Mouse (Mus musculus) neural tube, embryonic 10.5 days (tissue): Measurements from ENCODE around the gene Comp.
A peak's percentile ranks its signal among the peaks of the same experiment; 100 is the strongest.

Source experiments
- DNase-seq: peaks from one replicate; pipeline ENCODE4 v3.0.0-alpha.2; 2017; ENCODE audit warnings: low spot score; ENCODE audit errors: extremely low spot score

The Comp gene

DNA sequence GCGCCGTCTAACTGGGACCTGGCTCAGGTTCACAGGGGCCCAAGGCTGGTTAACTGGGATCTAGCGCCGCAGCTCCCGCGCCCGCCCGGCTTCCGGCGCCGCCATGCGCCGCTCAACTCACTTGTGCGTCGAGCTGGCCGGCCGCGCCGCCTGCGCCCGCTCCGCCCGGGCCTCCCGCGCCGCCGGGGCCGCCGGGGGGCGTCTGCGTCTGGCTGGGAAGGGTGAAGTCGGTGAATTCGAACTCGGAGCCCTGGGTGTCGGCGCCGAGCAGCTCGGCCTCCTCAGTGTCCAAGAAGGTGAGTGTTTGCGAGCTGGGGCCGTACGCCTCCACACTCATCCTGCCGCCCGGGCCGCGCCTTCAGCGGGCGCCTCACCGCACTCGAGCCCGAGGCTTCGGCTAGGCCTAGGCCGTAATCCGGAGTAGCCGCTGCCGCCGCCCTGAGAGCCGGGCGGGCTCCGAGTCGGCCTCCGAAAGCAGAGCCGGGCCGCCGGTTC, 20.7 kb upstream of the Comp start:
- no peak for DNase-seq

DNA sequence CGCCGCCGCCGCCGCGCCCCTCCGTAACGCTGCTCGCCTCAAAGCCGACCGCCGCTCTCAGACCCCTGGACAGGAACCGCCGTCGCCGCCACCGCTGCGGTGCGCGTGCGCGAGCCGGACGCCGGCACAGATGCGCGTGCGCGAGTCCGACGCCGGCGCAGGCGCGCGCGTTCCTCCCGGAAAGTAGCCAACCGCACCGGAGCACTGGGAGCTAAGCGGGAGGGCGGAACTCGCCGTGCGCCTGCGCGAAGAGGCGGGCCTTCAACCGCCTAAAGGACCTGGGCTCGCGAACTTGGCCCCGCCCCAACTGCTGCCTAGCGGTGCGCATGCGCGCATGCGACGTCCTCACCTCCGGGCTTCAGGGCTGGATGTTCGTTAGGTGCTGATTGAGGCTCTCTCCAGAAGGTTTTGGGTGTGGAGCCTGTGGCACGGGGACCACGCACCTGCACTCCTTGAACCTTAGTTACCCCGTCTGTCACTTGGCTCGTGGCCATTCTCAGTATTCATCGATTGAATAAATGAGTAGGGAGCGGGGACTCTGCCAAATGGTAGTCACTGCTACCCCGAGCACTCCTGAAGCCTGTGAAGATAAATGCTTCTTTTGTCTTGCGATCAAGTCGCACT, 20.1 kb upstream of the Comp start, which contains the start of gene Upf1:
TSS of gene Upf1 (minus strand) at position 85 of the 624 bp plus-strand sequence.
- peak; percentile 98 for DNase-seq

DNA sequence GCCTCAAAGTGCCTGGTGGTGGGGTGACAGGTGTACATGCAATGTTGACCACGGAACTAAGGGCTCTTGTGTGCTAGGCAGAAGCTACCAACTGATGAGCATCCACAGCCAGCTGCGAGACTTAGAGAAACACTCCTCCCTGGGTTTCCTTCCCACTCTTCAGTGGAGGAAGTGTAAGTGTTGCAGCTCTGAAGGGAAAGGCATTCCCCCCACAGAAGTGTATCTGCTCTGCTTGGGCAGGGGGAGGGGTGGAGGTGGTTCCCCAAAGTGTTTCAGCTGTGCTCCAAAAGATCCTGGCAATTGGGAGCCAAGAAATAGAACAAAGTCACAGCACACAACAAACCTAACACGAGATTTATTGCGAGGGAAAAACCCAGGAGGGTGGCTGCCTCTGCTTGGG, 19.4 kb upstream of the Comp start:
- DNase-seq = no peak

DNA sequence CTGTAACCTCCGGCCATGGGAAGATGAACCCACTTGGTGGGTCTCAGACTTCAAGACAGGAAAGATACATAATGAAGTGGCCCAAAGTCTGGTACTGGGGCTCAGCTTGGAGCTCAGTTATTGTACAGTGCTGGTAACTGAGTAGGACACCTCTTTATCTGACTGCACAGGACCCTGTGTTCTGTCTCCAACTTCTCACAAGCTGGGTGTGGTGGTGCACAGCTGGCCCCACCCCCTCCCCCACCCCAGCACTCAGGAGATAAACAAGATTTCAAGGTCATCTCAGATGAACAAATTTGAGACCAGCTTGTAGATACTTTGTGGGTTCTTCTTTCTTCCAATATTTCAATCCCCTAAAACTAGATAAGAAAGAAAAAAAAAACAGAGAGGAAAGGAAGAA, 17.2 kb upstream of the Comp start:
- no peak for DNase-seq

DNA sequence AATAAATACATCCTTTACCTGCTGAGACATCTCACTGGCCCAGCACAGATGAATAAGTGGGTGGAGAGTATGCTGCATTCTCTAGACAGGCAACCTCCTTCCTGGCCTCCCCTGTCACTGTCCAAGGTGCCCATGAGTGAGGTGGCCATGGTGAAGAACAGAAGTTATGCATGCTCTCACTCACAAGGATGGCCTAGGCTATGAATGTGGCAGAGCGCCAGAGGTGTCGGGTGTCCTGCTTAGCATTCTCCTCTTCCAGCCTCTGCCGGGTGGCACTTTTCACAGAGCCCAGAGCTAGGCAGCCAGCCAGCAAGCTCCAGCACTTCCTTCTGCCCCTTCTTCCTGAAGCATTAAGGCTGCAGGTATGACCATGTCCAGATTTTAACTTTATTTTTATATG, 13.9 kb upstream of the Comp start:
- no peak for DNase-seq

DNA sequence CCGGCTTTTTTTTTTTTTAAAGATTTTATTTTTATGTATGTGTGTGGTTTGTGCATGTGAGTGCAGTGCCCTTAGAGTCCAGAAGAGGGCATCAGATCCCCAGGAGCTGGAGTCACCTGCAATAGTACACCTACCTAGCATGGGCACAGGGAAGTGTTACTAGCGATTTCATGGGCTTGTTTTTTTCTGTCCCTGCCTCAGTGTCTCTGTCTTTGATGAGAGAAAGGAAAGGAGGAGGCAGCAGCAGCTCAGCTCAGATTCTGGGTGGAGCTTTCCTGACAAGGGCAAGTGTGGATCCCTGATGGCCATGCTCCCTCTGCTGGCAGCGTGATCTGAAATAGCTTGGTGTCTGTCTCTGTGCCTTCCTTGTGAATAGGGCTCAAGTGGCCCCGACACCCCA, 12.6 kb upstream of the Comp start:
- peak; percentile 23 for DNase-seq

DNA sequence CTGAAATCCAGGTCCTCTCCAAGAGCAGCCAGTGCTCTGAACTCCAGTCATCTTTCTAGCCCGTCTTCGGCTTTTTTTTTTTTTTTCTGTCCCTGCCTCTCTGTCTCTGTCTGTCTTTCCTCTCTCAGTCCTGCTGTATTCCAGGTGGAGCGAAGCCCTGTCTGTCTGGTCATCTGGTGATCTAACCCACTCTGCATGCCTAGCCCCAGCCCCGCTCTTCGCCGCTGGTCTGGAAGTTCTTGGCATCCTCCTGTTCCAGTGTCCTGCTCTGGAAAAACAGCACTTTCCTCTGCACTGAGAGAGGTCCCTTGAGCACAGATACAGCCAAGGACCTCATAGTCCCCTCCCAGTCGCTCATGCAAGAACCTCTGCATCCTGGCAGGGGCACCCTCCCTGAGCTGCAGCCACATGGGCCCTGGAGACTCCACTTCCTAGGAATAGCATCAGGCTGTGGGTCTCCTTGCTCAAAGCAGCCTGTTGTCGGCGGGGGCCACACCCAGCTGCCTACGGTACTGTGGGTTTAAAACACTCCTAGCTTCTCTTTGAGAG, 11.8 kb upstream of the Comp start:
- no peak for DNase-seq

DNA sequence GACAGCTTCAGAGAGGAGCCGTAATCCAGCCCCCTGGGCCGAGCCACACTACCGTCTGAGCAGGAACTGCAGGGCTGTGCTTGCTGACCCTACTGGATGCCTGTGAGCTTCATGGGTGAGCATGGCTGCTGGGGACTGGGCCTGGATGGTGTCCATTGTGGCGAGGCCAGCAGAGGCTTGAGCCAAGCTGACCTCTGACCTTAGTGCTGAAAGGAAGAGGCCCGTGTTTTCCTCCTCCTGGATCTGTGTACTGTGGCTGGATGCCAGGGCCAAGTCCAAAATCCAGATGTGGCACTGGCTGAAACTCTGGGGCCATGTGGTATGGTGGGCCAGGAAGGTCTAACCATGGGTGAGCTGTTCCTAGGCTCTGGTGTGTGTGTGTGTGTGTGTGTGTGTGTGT, 9.3 kb upstream of the Comp start:
- DNase-seq = no peak

DNA sequence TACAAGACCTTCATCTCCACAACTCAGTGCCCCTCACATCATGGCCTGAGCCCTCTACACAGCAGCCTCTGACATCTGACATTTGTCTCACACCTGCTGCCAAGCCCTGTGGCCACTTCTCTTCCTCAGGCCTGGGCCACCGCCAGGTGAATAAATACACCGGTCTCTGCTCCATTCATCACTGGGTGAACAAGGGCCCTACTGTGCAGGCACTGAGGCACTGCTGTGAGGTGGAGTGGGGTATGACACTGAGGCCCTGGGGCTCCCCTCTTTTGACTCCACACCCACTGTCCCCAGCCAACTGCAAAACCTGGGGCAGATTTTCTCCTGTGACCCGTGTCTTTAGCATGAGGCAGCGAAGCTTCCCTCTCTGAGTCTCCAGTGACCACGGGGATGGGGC, 6.8 kb upstream of the Comp start:
- DNase-seq = no peak

DNA sequence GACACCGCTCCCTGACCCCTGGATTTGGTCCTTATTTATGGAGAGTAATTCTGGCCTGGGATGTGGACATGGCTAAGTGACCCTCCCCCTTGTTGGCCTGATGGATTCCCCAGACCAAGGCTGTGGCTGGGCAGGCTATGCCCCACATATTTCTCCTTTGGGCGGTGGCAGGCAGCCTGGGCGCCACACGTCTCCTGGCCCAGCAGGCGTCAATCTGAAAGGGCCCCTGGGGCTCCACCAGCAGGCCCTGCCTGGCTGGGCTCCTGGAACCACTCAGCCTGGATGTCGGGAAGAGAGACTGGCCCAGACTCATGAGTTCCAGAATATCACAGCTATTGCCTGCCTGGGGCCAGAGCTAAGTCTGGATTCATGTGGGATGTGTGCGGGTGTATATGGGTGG, 2.9 kb upstream of the Comp start:
- DNase-seq = no peak

DNA sequence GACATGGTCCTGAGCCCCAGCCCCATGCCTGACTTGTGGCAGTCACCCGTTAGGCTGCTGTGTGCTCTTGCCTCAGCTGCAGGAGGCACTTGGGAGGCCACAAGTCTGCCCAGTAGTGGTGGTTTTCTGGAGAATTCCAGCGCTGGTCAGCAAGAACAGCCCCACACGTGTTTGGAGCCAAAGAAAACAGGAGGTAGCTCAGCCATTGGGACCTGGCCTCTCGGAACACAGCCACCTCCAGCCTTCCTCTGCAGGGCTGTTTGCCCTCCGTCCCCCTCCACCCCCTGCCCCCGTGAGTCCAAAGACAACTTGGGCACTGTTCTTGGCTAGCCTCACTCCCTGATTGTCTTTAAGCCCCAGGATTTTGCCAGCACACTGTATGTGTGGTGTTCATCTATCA, 1.4 kb upstream of the Comp start:
- DNase-seq = no peak

DNA sequence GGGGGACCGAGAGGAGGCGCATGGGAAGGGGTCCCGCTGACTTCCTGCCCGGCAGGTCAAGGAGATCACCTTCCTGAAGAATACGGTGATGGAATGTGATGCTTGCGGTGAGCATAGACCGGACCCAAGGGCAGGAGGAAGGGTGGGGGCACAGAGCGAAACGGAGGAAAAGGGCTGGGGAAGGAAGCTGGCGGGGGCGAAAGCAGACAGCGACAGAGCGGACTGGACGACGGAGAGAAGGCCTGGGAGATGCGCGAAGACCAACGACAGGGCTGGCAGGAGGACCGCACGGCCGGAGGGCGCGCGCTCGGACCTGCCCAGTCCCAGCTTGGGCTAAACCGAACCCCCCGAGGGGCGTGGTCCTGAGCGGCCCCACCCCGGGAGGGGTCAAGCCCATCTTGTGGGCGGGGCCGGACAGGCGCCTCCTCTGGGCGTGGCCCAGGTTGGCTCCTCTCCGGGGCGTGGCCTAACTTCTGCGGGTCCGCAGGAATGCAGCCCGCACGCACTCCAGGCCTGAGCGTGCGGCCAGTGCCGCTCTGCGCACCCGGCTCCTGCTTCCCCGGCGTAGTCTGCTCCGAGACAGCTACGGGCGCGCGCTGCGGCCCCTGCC, 1.1 kb downstream of the Comp start:
- peak; percentile 72 for DNase-seq

DNA sequence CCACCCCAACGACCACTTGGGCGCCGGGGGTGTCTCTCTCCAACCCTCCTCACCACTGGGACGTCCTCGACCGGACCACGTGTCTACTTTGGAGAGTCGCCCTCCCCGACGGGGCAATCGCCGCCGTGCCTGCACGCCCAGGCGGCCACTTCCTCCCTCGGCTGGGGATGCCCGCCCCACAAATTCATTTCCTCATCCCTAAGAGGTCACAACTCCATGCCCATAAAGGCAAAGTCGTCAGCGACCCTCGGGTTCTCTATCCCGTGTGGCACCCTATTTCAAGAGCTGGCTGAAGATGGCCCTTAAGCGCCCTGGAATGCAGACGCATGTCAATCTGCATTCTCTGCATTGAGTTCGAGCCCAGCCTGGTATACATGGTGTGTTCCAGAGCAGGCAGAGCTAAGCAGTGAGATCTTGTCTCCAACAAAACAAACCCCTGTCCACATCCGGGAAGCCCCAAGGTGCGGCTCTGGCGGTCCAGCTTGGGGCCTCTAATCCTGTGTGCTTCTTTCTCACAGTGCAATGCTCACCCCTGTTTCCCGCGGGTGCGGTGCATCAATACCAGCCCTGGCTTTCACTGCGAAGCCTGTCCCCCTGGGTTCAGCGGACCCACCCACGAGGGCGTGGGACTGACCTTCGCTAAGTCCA, 2.0 kb downstream of the Comp start:
- peak; percentile 25 for DNase-seq

DNA sequence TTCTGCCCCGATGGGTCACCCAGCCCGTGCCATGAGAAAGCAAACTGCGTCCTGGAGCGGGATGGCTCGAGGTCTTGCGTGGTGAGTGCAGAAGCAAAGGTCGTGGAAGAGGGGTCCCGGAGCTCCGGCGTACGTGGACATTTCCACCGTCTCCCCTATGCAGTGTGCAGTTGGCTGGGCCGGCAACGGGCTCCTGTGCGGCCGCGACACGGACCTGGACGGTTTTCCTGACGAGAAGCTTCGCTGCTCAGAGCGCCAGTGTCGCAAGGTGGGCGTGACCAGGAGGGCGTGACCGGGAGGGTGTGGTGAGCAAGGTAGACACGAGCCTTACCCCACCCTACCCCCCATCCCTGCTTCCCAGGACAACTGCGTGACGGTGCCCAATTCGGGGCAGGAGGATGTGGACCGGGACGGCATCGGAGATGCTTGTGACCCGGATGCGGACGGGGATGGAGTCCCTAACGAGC, 3.0 kb downstream of the Comp start:
- DNase-seq = peak; percentile 49

DNA sequence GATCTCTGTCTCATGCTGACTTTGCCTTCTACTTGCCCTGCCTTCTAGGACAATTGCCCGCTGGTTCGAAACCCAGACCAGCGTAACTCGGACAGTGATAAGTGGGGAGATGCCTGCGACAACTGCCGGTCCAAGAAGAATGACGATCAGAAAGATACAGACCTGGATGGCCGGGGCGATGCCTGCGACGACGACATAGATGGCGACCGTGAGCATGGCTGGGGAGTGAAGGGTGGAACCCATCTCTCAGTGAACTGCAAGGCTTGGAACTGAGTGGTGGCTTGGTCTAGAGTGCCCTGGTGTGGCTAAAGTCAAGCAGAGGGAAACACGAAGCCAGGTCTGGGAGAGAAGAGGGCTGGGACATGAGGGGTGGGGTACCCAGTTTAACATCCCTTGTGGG, 3.7 kb downstream of the Comp start:
- DNase-seq = no peak

DNA sequence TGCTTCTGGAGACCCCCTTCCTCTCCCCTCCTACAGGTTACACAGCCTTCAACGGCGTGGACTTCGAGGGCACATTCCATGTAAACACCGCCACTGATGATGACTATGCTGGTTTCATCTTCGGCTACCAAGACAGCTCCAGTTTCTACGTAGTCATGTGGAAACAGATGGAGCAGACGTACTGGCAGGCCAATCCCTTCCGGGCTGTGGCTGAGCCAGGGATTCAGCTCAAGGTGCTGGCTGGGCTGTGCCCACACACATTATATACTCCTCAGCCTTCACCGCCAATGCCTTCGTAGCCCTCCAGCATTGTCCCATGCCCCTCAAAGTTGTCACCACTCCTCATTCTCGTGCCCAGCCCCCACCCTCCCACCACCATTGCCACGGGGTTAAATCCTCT, 6.7 kb downstream of the Comp start:
- DNase-seq = no peak

DNA sequence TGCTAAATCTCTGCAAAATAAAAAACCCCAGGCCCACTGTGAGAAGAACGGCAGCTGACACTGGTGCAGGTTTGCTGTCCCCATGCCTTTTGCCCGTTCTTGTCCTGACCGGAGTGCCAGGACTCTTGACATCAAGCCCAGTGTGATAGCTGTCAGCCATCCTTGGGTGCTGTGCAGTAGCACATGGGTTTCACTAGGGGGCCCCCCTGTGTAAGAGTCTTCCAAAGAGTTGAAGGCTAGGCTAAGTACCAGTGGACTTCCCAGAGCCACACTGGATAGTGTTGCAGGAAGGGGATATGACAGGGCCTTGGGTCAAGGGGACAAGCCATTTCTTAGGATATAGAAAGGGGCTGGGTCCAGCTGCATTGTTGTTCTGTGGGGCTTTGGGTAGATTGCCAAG, 9.9 kb downstream of the Comp start:
- peak; percentile 45 for DNase-seq

DNA sequence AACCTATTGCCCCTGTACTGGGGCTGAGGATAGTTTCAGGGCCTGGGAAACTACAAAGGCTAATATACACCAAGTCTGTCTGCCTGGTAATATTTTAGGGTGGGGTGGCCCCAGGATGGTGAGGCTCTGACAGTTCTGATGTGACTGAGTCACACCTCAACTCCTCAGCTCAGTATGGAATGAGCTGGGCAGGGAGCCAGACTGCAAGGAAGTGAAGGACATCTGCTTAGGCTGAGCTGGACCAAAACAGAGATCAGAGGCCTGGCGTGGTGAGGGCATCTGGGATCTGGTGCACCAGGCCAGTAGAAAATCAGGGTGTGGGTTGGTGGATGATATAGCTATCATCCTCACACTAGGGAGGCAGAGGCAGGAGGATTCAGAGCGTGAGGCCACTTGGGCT, 16.3 kb downstream of the Comp start:
- DNase-seq = no peak

DNA sequence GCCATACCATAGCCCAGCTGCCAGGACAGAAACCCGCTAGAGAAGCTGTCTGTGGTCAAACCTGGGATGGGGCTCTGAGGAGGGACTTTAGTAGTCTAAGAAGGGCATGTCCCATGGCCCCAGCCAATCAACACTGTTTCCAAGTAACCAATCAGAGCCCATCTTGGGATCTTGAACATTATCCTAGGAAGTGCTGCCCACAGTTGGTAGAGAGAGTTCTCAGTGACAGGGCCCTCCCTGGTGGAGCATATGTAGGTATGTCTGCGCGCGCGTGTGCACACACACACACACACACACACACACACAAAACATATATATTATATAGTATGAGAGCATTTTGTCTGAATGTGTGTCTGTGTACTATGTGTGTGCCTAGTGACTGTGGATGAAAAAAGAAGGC, 19.7 kb downstream of the Comp start:
- no peak for DNase-seq

DNA sequence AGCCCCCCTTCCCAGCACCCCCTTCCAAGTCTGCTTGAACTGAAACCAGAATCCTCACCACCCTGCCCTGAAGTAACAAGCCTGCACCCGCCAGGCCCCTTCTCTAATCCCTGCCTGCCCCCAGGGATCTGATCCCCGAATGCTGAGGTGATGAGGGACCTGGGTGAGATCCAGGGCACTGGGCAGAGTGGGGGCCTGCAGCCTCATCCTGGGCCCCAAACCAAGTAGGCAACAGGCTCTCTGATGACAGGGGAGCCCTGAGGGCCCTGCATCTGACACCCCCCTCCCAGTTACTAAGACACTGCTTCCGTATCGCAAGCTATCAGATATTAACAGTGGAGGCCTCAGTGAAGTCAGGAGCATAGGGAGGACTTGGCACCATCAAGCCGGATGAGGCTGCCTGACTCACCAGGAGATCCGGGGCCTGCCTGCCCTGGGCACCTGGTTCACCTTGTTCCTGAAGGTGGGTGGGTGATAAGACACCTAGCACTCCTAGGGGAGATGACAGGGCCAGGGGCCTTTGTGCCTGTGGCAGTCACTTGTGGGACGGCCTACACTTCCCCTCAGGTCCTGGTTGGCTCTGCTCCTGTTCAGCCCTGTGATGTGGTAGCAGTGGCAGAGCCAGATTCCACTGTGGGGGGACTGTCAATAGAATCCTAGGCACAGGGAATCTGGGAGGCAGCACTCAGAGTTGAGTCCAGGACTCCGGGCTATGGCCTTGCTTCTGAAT, 21.1 kb downstream of the Comp start:
- no peak for DNase-seq

DNA sequence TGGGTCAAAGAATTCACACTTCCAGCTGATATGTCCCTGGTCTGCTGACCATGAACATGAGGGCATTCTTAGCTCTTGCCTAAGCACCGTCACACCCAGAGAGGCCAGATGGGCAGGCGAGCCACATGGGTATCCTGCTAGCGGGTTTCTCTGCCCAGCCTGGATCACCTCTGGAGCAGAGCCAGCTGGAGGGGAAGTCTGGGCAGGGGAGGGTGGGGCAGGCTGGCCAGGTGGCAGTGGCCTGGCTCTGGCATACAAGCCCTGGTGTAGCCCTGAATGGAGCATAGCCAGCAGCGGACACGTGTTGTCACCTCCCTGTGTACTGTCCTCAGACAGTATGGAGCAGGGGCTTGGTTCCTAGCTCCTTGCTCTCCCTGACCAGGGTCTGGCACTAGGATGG, 22.3 kb downstream of the Comp start:
- no peak for DNase-seq

DNA sequence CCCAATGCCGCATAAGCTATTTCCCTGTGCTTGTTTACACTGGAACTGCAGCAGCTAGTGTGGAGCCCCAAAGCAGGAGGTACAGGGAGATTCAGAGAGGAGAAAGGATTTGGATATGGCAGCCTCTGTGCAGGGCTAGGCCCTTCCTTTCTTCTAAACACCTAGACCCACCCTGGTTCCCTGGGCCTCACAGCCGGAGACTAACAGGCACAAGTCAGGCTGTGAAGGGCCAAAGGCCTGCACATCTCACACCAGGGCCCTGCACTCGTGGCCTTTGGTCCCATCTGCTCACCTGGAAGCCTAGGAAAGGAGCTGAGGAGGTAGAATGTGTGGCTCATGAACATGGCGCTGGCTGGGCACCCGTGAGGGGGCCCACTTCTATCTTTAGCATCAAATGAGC, 22.8 kb downstream of the Comp start:
- DNase-seq = no peak
